Mouse (Mus musculus): ENCODE data around the gene Rnh1. TPM values are rescaled to one million over a fixed set of nuclear protein-coding genes. Genes with fewer than 3 reads are reported as not detected.

The Rnh1 gene
- polyA plus RNA-seq, 1 experiment from 2014 or later: 93.7 TPM

DNA sequence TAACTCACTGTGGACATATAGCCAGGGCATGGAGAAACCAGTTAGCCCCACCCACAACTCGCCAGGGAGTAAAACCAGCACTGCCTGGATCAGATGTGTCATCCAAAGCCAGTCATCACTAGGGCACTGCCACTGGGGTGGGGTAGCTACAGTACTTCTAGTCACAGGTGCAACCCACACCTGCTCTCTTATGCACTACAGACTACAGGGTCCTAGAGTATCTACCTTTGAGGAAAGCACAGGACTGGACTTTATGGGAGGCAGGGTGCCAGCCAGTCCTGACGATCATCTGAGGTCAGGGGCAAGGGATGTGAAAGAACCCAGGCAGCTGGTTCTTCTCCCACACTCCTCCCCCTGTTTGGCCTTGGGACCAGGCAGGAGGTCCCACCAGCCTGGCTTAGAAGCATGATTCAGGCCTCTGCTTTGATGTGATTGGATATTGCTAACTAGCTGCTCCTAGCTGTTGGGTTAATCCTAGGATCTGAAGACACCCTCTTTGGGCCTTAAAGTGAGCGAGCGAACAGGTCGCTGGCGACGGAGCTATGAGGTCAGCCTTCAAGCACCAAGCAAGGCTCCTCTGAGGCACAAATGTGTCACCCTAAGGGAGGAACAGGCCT lies 4.6 kb downstream of the Rnh1 start:
- 11% methylated on average over 7 of the region's 7 CpGs for WGBS
- H3K27ac ChIP-seq (ENCODE audit: low read depth, low read length): peak overlapping the region; percentile 67
- peak overlapping the region; percentile 87 for H3K4me2 ChIP-seq
- ATAC-seq (replicated peaks; ENCODE audit: low FRiP score): peak; percentile 10
- H3K9me3 ChIP-seq (ENCODE audit: control insufficient read depth, low read length): no peaks in the 10 kb centered on the region
- peaks cover 16% of the 10 kb centered on the region for H3K36me3 ChIP-seq (ENCODE audit: control insufficient read depth, insufficient read depth, low read length)
- peak overlapping the region; percentile 76 for H3K9ac ChIP-seq (ENCODE audit: low read depth, low read length)
- no peaks in the 10 kb centered on the region for H3K27me3 ChIP-seq (replicated peaks; ENCODE audit: control insufficient read depth, insufficient read depth, low read length)
- H3K4me3 ChIP-seq (ENCODE audit: low read depth, low read length): peak overlapping the region; percentile 68
- H3K4me1 ChIP-seq (replicated peaks; ENCODE audit: control insufficient read depth, insufficient read depth, low read length): peaks cover 36% of the 10 kb centered on the region
- no peak for DNase-seq (ENCODE audit: low spot score)

DNA sequence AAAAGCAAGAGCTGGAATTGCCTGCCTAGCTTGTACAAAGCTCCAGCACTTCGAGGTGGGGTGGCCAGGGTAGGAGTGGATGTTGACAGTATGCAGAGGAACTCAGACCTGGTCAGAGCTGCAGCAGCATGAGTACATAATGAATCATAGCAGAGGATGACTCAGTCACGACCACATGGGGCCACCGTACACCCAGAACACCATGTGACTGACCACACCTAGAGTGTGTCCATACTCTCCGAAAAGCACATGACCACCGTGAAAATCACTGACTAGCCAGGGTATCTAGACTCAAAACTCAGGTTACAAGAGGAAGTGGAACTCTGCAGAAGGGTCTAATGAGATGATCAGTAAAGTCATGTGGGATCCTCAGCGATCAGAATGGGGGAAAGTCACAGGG lies 7.8 kb downstream of the Rnh1 start:
- no peaks in the 10 kb centered on the region for H3K27me3 ChIP-seq (replicated peaks; ENCODE audit: control insufficient read depth, insufficient read depth, low read length)
- H3K36me3 ChIP-seq (ENCODE audit: control insufficient read depth, insufficient read depth, low read length): peaks cover 42% of the 10 kb centered on the region
- ATAC-seq (replicated peaks; ENCODE audit: low FRiP score) (no peak), DNase-seq (ENCODE audit: low spot score) (no peak)
- H3K4me3 ChIP-seq (ENCODE audit: low read depth, low read length): no peak overlapping the region
- WGBS: 75% methylated on average over 6 of the region's 6 CpGs
- no peaks in the 10 kb centered on the region for H3K9me3 ChIP-seq (ENCODE audit: control insufficient read depth, low read length)
- peaks cover 26% of the 10 kb centered on the region for H3K4me1 ChIP-seq (replicated peaks; ENCODE audit: control insufficient read depth, insufficient read depth, low read length)
- no peak overlapping the region for H3K4me2 ChIP-seq
- H3K9ac ChIP-seq (ENCODE audit: low read depth, low read length): no peak overlapping the region
- H3K27ac ChIP-seq (ENCODE audit: low read depth, low read length): no peak overlapping the region

GRCm38 (mm10) chr7:141164397-141164796 lies 8.3 kb downstream of the Rnh1 start:
- H3K36me3 ChIP-seq (ENCODE audit: control insufficient read depth, insufficient read depth, low read length): peaks cover 45% of the 10 kb centered on the region
- 93% methylated on average over 7 of the region's 7 CpGs for WGBS
- peaks cover 22% of the 10 kb centered on the region for H3K4me1 ChIP-seq (replicated peaks; ENCODE audit: control insufficient read depth, insufficient read depth, low read length)
- H3K4me2 ChIP-seq: no peak overlapping the region
- no peak overlapping the region for H3K4me3 ChIP-seq (ENCODE audit: low read depth, low read length)
- no peaks in the 10 kb centered on the region for H3K9me3 ChIP-seq (ENCODE audit: control insufficient read depth, low read length)
- no peak for DNase-seq (ENCODE audit: low spot score)
- H3K27me3 ChIP-seq (replicated peaks; ENCODE audit: control insufficient read depth, insufficient read depth, low read length): no peaks in the 10 kb centered on the region
- no peak overlapping the region for H3K27ac ChIP-seq (ENCODE audit: low read depth, low read length)
- H3K9ac ChIP-seq (ENCODE audit: low read depth, low read length): no peak overlapping the region
- no peak for ATAC-seq (replicated peaks; ENCODE audit: low FRiP score)

- no peak overlapping the region for H3K27ac ChIP-seq (ENCODE audit: low read depth, low read length)
- ATAC-seq (replicated peaks; ENCODE audit: low FRiP score) (no peak), DNase-seq (ENCODE audit: low spot score) (no peak)
- H3K9me3 ChIP-seq (ENCODE audit: control insufficient read depth, low read length): no peaks in the 10 kb centered on the region
- peaks cover 63% of the 10 kb centered on the region for H3K36me3 ChIP-seq (ENCODE audit: control insufficient read depth, insufficient read depth, low read length)
- no peak overlapping the region for H3K4me2 ChIP-seq
- no peak overlapping the region for H3K4me3 ChIP-seq (ENCODE audit: low read depth, low read length)
- no peaks in the 10 kb centered on the region for H3K4me1 ChIP-seq (replicated peaks; ENCODE audit: control insufficient read depth, insufficient read depth, low read length)
- H3K27me3 ChIP-seq (replicated peaks; ENCODE audit: control insufficient read depth, insufficient read depth, low read length): no peaks in the 10 kb centered on the region
- 97% methylated on average over 9 of the region's 9 CpGs for WGBS
- no peak overlapping the region for H3K9ac ChIP-seq (ENCODE audit: low read depth, low read length)
Measured at GRCm38 (mm10) chr7:141155362-141155761, 17.3 kb downstream of the Rnh1 start.

DNA sequence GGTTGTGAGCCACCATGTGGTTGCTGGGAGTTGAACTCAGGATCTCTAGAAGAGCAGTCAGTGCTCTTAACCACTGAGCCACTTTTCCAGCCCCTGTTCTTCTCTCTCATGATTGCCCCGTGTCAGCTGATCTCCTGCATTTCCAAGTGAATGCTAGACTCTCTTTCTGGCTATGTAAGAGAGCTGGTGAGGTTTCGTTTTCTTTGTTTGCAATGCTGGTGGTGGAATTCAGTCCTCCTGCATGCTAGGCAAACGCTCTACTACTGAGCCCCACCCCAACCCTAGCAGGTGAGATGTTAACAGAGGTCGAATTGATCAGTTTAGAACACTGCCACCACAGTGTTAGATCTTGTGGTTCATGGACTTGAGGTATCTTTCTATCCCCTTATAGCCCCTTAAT lies 24.0 kb downstream of the Rnh1 start:
- no peak overlapping the region for H3K4me3 ChIP-seq (ENCODE audit: low read depth, low read length)
- no peak for ATAC-seq (replicated peaks; ENCODE audit: low FRiP score)
- DNase-seq (ENCODE audit: low spot score): no peak
- 72% methylated on average over 4 of the region's 4 CpGs for WGBS
- no peak overlapping the region for H3K4me2 ChIP-seq
- no peaks in the 10 kb centered on the region for H3K27me3 ChIP-seq (replicated peaks; ENCODE audit: control insufficient read depth, insufficient read depth, low read length)
- H3K4me1 ChIP-seq (replicated peaks; ENCODE audit: control insufficient read depth, insufficient read depth, low read length): peaks cover 34% of the 10 kb centered on the region
- no peak overlapping the region for H3K27ac ChIP-seq (ENCODE audit: low read depth, low read length)
- H3K9ac ChIP-seq (ENCODE audit: low read depth, low read length): no peak overlapping the region
- no peaks in the 10 kb centered on the region for H3K9me3 ChIP-seq (ENCODE audit: control insufficient read depth, low read length)
- peaks cover 46% of the 10 kb centered on the region for H3K36me3 ChIP-seq (ENCODE audit: control insufficient read depth, insufficient read depth, low read length)

- peak; percentile 35 for ATAC-seq (replicated peaks; ENCODE audit: low FRiP score)
- 0 out of 2 replicates have a peak overlapping the region, but pooled peaks have one; percentile 13 for H3K4me2 ChIP-seq
Measured at GRCm38 (mm10) chr7:141147044-141147443, 25.6 kb downstream of the Rnh1 start.

DNA sequence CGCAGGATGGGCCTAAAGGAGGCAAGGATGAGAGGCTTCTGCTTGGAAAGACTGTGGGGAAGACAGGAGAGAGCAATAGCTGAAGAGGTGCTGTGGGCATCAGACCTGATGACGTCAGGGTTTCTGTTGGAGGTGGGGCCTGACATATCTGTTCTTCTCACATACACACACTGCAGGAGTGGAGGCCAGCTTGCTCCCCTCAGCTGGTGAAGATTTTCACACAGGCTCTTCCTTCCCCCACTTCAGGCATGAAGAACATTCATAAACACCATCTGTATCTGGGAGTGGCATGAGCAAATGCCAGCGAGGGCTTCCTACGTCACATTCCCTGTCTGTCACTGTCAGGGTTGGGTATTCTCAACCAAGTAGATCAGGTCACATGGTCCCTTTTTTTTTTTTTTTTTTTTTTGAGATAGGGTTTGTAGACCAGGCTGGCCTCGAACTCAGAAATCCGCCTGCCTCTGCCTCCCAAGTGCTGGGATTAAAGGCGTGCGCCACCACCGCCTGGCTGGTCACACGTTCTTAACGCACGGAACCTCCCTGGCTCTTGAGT lies 26.5 kb downstream of the Rnh1 start:
- H3K36me3 ChIP-seq (ENCODE audit: control insufficient read depth, insufficient read depth, low read length): peaks cover 38% of the 10 kb centered on the region
- DNase-seq (ENCODE audit: low spot score): no peak
- peak overlapping the region; percentile 66 for H3K27ac ChIP-seq (ENCODE audit: low read depth, low read length)
- 86% methylated on average over 12 of the region's 12 CpGs for WGBS
- no peaks in the 10 kb centered on the region for H3K27me3 ChIP-seq (replicated peaks; ENCODE audit: control insufficient read depth, insufficient read depth, low read length)
- H3K4me3 ChIP-seq (ENCODE audit: low read depth, low read length): no peak overlapping the region
- peak overlapping the region; percentile 18; the same call in 1 of the 2 replicates for H3K4me2 ChIP-seq
- peak; percentile 82 for ATAC-seq (replicated peaks; ENCODE audit: low FRiP score)
- H3K4me1 ChIP-seq (replicated peaks; ENCODE audit: control insufficient read depth, insufficient read depth, low read length): peaks cover 46% of the 10 kb centered on the region
- H3K9me3 ChIP-seq (ENCODE audit: control insufficient read depth, low read length): no peaks in the 10 kb centered on the region
- no peak overlapping the region for H3K9ac ChIP-seq (ENCODE audit: low read depth, low read length)

More at GRCm38 (mm10) chr7:141147044-141147443, 25.6 kb downstream of the Rnh1 start:
- no peak for DNase-seq (ENCODE audit: low spot score)
- Histone ChIP-seq H3K36me3 (ENCODE audit: control insufficient read depth, insufficient read depth, low read length) (peaks cover 43% of the 10 kb centered on the region), H3K27ac (ENCODE audit: low read depth, low read length) (no peak overlapping the region; the same call in 1 of the 2 replicates), H3K9me3 (ENCODE audit: control insufficient read depth, low read length) (no peaks in the 10 kb centered on the region), H3K27me3 (replicated peaks; ENCODE audit: control insufficient read depth, insufficient read depth, low read length) (no peaks in the 10 kb centered on the region), H3K4me3 (ENCODE audit: low read depth, low read length) (no peak overlapping the region), H3K9ac (ENCODE audit: low read depth, low read length) (no peak overlapping the region), H3K4me1 (replicated peaks; ENCODE audit: control insufficient read depth, insufficient read depth, low read length) (peaks cover 39% of the 10 kb centered on the region)
- 74% methylated on average over 6 of the region's 6 CpGs for WGBS

- DNase-seq (ENCODE audit: low spot score) (no peak), ATAC-seq (replicated peaks; ENCODE audit: low FRiP score) (no peak)
- Histone ChIP-seq H3K27ac (ENCODE audit: low read depth, low read length) (peak overlapping the region; percentile 66), H3K36me3 (ENCODE audit: control insufficient read depth, insufficient read depth, low read length) (peaks cover 35% of the 10 kb centered on the region), H3K4me1 (replicated peaks; ENCODE audit: control insufficient read depth, insufficient read depth, low read length) (peaks cover 49% of the 10 kb centered on the region), H3K9ac (ENCODE audit: low read depth, low read length) (peak overlapping the region; percentile 22; the same call in 1 of the 2 replicates), H3K27me3 (replicated peaks; ENCODE audit: control insufficient read depth, insufficient read depth, low read length) (no peaks in the 10 kb centered on the region), H3K9me3 (ENCODE audit: control insufficient read depth, low read length) (no peaks in the 10 kb centered on the region), H3K4me2 (peak overlapping the region; percentile 15; the same call in 1 of the 2 replicates), H3K4me3 (ENCODE audit: low read depth, low read length) (no peak overlapping the region)
- WGBS: 70% methylated on average over 1 of the region's 1 CpGs
Measured at GRCm38 (mm10) chr7:141145403-141145802, 27.3 kb downstream of the Rnh1 start.

DNA sequence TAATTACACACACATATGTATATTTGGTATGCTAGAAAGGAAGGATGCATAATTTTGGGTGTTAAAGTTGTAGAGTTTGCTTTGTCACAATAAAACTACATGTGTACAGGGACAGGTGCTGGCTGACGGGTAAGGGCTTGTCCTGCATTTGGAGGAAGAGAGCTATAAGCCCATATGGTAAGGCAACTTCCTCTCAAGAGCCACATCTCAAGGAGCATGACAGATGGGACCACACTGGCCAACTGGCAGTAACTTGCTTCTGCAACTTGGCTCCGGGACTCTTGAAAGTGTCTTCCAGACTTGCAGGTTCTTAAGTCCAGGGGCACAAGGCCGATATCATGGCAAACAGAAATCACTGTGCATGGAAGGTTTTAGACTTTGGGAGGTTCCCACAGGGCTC lies 28.0 kb downstream of the Rnh1 start:
- no peaks in the 10 kb centered on the region for H3K9me3 ChIP-seq (ENCODE audit: control insufficient read depth, low read length)
- no peak overlapping the region for H3K4me2 ChIP-seq
- peaks cover 50% of the 10 kb centered on the region for H3K4me1 ChIP-seq (replicated peaks; ENCODE audit: control insufficient read depth, insufficient read depth, low read length)

More for the DNA sequence above, 28.0 kb downstream of the Rnh1 start:
- H3K27me3 ChIP-seq (replicated peaks; ENCODE audit: control insufficient read depth, insufficient read depth, low read length): no peaks in the 10 kb centered on the region
- no peak overlapping the region for H3K27ac ChIP-seq (ENCODE audit: low read depth, low read length)
- no peak for ATAC-seq (replicated peaks; ENCODE audit: low FRiP score)
- WGBS: 81% methylated on average over 3 of the region's 3 CpGs
- no peak for DNase-seq (ENCODE audit: low spot score)
- H3K9ac ChIP-seq (ENCODE audit: low read depth, low read length): no peak overlapping the region
- no peak overlapping the region for H3K4me3 ChIP-seq (ENCODE audit: low read depth, low read length)
- H3K36me3 ChIP-seq (ENCODE audit: control insufficient read depth, insufficient read depth, low read length): peaks cover 34% of the 10 kb centered on the region

All from liver, embryonic 11.5 days (tissue).